Mouse (Mus musculus): Measurements from ENCODE around the gene Egln2.

Gene Egln2

DNA sequence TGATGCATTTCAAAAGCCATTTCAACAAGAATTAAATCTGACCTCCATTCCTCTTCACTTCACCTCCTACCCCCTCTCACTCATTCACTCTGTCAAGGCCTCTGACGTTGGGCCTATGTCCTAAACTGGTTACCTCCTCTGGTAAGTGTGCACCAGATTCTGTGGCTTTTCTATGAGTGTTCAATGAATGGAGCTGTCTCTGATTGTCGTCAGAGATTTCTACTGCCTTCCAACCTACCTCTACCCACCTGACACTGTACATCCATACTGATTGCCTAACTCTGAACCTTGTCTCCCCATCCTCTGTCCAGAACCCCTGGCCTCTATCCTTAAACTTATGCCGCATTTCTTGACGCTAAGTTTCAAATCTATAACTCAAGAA lies 11.3 kb upstream of the Egln2 start:
- DNase-seq (ENCODE audit: low spot score in 2 of 2) = no peak

DNA sequence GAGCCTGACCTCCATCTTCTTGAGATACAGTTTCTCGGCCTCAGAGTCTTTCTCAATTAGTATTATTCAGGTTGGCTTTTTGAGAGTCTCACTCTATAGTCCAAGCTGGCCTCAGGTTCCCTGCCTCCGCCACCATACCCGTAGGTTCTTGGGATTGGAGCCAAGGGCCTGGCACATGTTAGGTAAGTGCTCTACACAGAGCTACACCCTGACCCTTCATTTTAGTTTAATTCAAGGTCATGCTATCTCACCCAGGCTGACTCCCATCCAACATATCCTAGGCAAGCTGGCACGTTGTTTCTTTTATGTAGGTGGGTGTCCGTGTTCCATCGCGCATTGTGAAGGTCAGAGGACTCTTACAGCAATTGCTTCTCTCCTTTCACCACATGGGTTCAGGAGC lies 8.3 kb upstream of the Egln2 start:
- no peak for DNase-seq (ENCODE audit: low spot score in 2 of 2)

DNA sequence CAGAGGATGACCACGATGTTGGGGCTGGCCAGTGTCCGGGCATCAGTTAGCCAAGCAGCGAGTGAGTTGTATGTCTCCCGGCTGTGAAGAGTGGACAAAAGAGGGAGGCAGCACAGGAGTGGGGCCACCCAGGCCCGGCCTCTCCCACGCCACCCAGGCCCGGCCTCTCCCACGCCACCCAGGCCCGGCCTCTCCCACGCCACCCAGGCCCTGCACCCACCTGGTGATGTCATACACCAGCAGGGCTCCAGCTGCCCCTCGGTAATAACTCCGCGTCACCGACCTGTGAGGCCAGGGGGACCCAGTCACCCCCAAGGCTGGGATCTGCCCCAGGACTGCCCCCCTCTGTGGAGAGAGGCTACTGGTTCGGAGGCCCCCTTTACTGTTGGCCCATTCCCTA lies 7.9 kb upstream of the Egln2 start:
- no peak for DNase-seq (ENCODE audit: low spot score in 2 of 2)

DNA sequence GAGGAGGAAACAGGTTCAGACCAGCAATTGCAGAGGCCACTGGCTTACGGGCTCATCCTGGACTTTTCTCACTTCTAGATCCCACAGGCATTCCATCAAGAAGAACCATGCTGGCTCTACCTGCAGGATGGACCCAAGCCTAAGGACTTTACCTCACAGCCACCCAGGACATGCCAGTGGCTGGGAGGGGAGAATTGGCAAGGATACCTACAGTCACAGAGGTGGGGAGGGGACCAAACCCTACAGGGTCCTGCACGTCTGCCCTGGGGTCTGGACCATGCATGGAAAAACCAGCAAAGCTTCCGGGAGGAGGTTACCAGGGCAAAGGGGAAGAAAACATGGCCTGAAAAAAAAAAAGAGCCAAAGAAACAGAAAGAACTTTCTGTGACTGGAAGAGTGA lies 4.4 kb upstream of the Egln2 start:
- DNase-seq (ENCODE audit: low spot score in 2 of 2) = no peak

DNA sequence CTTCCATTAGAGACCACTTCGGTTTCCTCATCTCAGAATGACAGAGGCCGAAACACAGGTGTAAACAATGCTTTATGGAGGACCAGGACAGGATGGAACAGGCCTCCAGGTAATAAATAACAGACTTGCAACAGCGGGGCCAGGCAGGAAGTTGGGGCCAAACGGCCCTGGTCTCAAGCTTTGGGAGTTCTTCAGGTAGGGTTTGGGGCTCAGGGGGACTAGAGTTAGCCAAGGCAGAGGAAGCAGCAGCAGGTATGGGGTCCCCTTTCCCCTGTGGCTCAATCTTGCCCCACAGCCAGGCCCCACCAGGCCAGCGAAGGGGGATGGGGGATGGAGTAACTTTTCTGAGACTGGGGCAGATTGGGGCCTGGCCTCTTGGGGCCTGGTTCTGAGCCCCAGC lies 1.8 kb upstream of the Egln2 start:
- DNase-seq (ENCODE audit: low spot score in 2 of 2) = no peak

DNA sequence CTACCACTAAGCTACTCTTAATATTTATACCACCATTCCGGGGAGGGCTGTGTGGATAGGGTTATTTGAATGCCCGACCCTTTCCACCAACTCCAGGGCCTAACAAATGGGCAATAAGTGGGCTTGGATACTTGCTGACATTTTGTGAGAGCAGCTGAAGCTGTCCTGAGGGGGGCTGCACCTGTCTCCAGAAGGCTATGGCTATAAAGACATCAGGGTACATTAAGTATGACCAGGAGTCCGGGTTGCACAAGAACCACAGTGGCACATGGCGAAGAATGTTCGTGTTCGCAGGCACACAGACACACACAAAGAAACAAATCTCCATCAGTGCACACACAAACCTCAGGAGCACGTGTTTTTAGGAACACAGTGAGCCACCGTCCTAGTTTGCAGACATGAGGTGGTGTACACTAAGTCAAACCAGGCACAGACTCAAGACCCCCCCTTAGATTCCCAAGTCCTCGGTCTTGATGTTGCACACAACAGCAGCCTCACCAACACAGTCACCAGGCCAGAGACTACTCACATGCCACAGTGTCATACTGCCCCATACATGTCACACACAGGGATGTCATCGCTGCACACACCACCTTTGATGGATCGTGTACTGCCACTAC lies 983 bp upstream of the Egln2 start:
- DNase-seq (ENCODE audit: low spot score in 2 of 2) = no peak

DNA sequence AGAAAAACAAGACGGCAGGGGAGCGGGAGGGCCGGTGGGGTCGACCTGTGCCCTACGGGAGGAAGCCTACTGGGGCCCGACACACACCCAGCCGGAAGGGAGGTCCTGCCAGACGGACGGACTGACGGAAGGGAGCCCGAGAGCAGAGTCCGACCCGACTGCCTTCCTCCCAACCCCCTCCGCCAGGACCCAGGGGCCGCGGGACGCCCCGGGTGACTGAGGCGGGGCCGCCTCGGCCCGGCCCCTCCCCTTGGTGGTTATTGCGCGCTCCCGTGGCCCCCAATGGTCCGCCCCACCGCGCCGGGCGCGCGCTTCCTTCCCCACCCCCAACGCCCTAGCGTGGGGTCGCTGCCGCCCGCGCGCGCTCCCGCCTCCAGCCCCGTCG lies 381 bp downstream of the Egln2 start:
- peak in 1 of 2 experiments; percentile 62 for DNase-seq (ENCODE audit: low spot score in 2 of 2)

DNA sequence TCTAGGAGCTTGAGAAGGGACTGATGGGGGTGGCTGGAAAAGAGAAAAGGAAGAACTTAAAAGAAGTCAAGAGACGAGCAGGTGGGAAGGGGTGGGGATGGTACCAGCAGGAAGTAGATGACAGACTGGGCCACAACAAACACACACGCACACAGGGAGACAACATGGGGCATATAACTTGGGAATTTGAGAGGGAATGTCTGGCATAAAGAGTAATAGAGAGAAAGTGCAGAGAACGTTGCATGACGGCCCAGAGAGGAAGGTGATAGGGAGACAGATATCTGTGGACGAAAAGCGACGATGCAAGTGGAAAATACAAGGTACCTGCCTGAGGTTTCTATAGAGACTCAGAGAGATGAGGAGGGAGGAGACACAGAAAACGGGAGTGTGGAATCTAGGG lies 906 bp downstream of the Egln2 start:
- DNase-seq (ENCODE audit: low spot score in 2 of 2) = no peak

DNA sequence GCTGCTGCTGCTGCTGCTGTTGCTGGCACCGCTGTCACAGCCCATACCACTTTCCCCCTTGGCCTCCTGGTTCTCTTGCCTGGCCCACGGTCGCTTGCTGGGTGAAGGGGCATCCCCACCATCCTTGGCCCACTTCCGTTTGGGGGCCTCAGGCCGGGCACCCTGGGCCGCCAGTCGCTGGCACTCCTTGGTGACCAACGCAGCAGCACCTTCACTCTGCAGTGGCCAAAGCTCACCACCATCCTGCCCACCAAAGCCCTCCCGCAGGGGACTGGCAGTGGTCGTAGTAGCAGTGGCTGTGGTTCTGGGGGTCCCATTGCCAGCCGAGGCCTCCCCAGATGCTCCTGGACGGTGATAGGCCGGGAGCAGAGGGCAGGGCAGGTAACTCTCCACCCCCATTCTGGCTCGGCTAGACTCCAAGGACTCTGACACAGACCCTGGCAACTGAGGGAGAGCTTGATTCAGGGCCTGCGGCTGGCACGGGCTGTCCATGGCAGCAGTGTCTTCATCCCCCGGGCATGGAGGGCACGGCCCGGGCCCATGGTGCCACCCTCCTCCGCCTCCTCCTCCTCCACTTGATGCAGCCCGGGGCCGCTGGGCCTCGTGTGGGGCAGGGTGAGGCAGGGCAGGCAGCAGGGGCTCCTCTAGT lies 1.5 kb downstream of the Egln2 start:
- no peak for DNase-seq (ENCODE audit: low spot score in 2 of 2)

DNA sequence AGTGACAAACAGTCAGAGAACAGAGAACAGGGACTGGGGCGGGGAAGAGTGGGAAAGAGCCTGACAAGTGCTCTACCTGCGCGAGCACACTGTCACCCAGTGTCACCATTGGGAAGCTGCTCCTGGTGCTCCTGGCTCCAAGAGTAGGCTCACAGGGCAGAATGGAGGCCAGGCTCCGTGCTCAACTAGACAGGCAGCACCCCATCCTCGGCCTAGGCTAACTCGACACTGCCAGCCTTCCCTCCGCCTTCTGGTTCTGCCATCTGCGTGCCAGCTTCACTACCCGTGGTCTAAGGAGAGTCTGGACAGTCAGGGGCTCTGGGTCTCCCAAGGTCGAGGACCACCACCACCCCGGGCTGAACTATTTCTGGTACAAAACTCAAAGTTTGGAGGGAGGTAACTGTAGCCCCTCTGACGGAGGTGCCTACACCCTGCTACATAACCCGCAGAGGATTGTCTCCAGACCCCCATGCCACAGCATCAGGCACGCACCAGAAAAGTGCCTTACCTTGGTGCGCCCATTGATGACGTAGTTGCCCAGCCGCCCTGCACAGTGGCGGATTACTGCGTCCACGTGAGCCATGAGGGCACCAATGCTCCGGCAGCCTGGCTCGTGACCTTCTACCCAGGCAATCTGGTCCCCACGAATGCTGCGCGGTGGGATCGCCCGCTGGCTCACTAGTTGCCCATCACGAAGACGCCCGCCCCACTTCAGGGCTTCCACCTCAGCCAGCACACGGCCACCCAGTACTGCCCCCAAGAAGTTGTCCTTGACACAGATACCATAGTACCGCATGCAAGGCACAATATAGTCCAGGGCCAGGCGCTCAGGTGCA lies 2.3 kb downstream of the Egln2 start:
- DNase-seq (ENCODE audit: low spot score in 2 of 2) = no peak

DNA sequence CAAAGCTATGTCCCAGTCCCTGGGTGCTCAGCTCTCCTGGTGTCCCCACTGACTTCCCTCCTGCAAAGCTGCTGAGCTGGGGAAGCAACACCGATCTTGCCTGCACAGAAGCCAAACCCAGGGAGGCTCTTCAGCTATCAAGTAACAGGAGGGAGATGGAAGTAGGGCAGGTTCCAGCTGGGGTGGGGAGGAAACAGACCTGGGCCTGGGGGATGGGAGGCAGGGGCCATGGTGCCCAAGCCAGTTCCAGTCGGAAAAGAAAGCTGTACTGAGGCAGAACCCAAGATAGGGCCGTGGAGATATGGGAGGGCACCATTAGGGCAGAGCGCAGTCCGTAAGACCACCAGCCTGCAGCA lies 3.2 kb downstream of the Egln2 start:
- no peak for DNase-seq (ENCODE audit: low spot score in 2 of 2)

DNA sequence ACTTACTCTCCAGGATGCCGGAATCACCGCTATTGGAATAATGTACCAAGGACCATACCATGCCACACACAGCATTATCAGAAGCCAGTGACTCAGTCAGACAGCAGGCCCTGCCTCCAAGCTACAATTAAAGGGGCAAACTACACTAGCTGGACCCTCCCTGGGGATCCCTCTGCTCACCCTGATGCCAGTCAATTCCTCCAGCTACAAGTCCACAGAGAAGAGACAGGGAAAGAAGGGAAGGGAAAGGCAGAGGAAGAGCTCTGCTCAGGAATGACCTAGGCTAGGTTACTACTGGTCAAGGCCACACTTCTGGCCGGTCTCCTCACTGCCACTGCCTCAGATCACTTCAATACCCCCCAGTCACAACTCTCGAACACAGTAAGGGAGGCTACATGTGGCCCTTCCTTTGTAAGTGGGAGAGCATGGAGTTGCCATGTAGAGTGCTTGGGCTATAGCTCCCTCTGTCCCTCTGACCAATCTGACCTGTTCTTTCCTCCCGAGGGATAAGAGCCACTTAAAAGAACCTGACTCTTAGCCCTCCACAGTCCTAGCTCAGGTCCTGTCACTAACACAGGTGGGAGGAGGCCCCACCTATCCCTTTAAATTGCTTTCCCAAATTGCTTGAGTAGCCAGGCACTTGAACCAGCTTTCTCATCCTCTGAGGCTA lies 3.7 kb downstream of the Egln2 start:
- no peak for DNase-seq (ENCODE audit: low spot score in 2 of 2)

DNA sequence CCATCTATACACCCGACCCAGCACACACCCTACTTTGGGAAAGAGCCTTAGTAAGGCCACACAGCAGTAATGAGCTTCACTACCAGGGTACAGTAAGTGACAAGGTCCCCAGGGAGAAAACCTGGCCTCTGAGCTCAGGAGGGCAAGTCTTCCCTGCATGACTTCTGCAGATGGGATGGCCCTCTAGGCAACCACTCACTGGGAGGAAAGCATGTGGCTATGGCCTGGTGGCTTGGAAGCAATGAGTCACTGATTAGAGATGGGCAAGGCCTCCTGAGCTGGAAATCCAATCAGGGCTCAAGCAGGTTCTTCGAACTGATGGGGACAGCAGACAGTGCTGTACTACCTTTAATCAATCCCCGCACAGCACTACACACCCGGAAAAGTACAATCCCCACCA lies 4.9 kb downstream of the Egln2 start:
- no peak for DNase-seq (ENCODE audit: low spot score in 2 of 2)

DNA sequence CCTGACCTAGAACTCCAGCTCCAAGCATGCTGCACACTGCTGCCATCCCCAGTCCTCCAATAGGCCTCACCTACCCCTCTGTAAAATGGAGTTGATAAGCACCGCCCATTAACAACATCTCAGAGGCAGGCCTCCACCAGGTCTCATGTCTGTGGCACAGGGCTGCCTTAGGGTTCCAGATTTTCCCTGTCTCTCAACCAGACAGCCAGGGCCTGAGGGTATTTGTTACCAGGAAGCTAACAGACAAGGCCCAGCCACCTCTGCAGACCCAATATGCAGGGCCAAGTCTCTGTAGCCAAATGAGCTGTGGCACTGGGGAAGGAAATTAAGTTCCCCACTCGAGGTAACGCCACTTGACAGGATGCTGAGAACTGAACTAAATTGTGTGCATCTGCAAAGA lies 5.7 kb downstream of the Egln2 start:
- no peak for DNase-seq (ENCODE audit: low spot score in 2 of 2)

DNA sequence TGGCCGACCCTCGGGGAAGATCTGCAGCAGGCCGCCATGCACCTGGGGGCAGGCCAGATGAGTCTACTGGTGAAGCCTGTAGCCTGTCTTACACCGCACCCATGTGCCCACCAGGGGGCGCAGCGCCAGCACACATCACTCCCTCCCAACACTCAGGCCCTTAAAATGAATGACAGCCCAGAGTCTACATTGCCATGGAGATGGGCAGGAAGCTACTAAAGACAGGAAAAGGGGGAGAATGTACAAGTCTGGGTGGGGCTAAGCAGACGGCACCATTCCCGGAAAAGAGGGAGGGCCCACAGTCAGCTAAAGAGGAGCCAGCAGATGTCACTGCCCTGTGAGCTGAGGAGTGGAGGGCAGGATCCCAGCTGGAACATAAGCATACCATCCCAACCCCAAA lies 6.7 kb downstream of the Egln2 start:
- DNase-seq (ENCODE audit: low spot score in 2 of 2) = peak; percentile 80 to 87

DNA sequence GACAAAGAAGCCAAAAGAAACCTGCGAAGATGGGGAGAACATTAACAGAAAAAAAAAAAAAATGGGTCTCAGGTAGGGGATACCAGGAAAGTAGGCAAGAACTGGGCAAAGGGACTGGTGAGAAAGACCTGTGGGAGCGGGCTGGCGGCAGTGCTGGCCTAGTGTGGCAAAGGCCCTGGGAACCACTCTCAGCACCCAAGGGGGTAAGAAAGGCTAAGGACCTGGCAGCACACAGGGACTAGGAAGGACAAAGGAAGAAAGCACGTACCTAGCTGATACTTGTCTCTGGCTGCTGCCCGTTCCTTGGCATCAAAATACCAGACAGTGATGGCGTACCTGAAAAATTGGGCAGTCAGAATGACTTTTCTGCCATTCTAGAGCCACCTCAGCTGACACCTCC lies 7.3 kb downstream of the Egln2 start:
- DNase-seq (ENCODE audit: low spot score in 2 of 2) = no peak

DNA sequence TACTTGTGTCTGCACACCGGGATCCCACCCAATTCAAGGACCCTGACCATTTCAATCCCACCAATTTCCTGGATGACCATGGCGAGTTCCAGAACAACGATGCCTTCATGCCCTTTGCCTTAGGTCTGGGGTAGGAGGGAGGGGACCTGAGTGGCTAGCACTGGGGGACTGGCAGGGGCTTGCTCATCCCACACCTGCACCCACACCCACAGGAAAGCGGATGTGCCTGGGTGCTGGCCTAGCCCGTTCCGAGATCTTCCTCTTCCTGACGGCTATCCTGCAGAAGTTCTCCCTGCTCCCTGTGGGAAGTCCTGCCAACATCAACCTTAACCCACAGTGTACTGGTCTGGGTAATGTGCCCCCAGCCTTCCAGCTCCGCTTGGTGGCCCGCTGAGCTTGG lies 8.4 kb downstream of the Egln2 start:
- no peak for DNase-seq (ENCODE audit: low spot score in 2 of 2)

DNA sequence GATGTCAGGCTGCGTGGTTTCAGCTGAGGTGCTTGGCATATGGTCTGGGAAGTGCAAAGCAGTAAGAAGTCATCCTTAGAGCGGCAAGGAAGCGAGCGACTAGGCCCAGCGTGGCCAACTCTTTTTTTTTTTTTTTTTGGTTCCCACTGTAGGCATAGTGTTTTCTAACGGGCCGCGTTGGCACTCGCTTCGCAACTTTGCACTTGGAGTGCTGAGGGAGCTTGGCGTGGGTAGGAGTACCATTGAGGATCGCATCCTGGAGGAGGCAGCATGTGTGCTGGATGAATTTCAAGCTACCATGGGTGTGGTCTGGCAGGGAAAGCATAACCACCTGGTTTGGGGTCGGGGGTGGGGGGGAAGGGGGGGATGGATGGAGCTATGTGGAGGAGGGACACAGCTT lies 10.6 kb downstream of the Egln2 start:
- no peak for DNase-seq (ENCODE audit: low spot score in 2 of 2)

DNA sequence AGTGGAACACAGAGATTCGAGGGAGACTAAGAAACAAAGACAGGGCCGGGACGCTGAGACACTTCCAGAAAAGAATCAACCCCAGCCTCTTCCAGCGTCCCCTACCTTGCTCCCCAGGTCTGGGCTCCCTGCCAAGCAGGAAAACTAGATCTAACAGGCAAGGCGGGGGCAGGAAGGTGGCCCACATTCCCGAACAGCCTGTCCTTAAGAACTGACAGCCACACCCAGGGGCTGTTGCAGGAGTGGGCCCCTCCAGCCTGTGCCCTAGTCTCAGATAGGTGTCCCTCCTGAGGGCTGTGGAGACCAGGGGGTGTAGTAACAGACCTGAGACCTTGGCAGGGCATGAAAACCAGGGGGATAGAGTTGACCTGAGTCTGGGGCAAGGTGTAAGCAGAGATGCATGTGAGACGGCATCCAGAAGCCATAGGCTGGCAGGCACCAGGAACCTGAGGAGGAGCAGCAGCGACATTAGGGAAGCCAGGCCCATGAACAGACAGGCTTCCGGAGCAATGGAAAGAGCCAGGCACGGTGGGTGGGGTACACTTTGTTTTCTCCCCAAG lies 13.3 kb downstream of the Egln2 start, which contains the start of gene Cyp2t4:
Cyp2t4 (plus strand) TSS at position 510 of the 560 bp plus-strand sequence.
- DNase-seq (ENCODE audit: low spot score in 2 of 2) = no peak

DNA sequence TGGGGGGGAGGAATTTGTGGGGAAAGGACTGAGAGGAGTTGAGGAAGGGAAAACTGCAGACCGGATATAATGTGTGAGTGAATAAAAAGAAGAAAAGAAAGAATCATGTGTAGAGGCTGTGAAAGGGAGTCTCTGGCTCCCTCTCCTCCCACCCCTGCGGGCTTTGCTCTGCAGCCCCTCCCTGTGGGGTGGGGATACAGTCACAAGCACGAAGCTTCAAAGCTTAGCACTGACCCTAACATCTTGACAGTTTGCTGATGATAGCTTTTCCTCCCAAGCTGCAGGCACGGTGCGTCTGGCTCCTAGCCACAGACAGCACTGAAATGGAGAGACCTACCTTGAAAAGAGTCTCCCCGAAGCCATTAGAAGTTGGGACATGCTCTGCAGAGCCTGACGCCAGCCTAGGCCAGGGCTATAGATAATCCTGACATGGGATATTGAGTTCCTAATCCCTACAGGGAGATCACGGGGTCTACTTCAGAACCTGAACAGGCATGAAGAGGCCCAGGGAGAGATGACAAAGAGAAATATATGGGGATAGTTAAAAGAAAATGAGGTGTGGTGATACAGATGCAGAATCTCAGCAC lies 30.1 kb downstream of the Egln2 start:
- DNase-seq (ENCODE audit: low spot score in 2 of 2) = no peak

DNA sequence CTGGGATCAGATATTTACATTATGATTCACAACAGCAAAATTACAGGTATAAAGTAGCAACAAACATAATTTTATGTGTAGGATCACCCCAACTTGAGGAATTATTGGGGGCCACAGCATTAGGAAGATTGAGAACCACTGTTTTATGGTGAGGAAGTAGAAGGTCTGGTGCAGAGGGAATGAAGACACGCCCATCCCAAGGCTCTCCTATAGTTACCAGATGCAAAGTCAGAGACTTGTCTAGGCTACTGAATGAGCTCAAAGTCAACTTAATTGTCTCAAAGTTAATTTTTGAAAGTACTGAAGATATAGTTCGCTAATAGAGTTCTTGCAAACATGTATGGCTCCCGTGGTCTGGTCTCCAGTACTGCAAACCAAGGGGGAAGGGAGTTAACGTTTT lies 32.8 kb downstream of the Egln2 start:
- DNase-seq (ENCODE audit: low spot score in 2 of 2) = no peak

DNA sequence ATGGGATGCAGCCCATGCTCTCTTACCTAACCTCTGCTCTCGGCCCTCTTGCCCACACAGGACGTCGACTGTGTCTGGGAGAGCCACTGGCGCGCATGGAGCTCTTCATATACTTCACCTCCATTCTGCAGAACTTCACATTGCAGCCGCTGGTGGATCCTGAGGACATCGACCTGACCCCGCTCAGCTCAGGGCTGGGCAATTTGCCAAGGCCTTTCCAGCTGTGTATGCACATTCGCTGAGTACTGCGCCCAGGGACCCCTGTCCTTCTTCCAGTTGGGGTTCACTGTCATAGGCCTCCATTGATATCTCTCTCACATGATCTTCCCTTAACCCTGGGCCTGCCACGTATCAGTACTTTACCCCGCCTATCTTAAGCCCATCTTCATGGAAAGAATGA lies 33.4 kb downstream of the Egln2 start:
- no peak for DNase-seq (ENCODE audit: low spot score in 2 of 2)

Measured in frontal cortex, postnatal 14 days (tissue).